Mouse (Mus musculus): Measurements from ENCODE around the gene Aebp2. TPM values are rescaled to one million over a fixed set of nuclear protein-coding genes. Genes with fewer than 3 reads are reported as not detected.

Gene Aebp2
- polyA plus RNA-seq, 1 experiment: 27.1 TPM

DNA sequence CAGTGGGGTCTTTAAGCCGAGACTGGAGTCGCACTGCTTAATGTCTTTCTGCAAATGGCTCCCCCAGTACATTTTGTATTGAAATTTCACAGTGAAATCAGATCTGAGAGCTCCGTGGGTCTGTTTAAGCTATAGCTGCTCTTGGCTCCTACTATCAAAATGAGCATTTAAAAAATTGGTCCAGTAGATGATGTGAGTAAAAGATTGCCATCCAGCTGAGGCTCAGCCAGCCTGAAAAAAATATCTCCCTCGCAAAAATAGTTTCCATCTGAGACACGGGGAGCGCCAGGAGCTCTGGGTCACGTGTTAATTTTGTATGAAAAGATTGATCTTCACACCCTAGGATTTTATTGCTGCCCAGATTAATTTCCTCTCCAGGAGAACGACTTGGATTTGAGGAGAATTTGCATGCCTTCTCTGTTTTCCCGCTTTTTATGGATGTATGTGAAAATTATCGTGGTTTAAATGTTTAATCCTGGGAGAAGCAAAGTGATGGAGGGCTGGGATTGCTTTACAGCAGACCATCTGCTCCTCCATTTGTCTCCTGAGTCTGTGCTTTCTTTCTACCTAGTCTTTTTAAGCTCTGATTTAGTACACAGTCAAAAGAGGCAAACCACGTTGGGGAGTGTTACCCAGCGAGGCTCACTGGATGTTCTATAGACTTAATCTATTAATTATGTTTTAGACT lies 73.9 kb downstream of the Aebp2 start:
- TF ChIP-seq CTCF (IDR thresholded peaks at IDR 0.05; ENCODE audit: control insufficient read depth, insufficient read depth, insufficient read length) (no peak), MYOG (IDR thresholded peaks at IDR 0.05; ENCODE audit: control insufficient read depth, extremely low read depth, insufficient read length) (no peak), USF1 (IDR thresholded peaks at IDR 0.05; ENCODE audit: low read depth) (no peak), MAX (IDR thresholded peaks at IDR 0.05) (no peak), CEBPB (IDR thresholded peaks at IDR 0.05; ENCODE audit: low read depth) (no peak), FOSL1 (IDR thresholded peaks at IDR 0.05; ENCODE audit: insufficient read depth, low read length, poor library complexity, severe bottlenecking) (no peak), MYOD1 (IDR thresholded peaks at IDR 0.05; ENCODE audit: control insufficient read depth, insufficient read length, low read depth) (no peak)
- Histone ChIP-seq H3K79me2 (ENCODE audit: control insufficient read depth, insufficient read depth) (no peaks in the 10 kb centered on the region), H3K27me3 (ENCODE audit: control insufficient read depth, insufficient read depth, insufficient read length) (no peaks in the 10 kb centered on the region), H3K36me3 (ENCODE audit: control insufficient read depth, insufficient read depth) (no peaks in the 10 kb centered on the region), H3K4me3 (ENCODE audit: insufficient read depth, poor library complexity, severe bottlenecking) (no peak overlapping the region), H3ac (ENCODE audit: control insufficient read depth, insufficient read length, low read depth) (no peak overlapping the region), H3K79me3 (ENCODE audit: low read depth) (no peaks in the 10 kb centered on the region)

- no peak for TF ChIP-seq FOSL1 (IDR thresholded peaks at IDR 0.05; ENCODE audit: insufficient read depth, low read length, poor library complexity, severe bottlenecking)
- no peak for TF ChIP-seq MAX (IDR thresholded peaks at IDR 0.05)
- TF ChIP-seq MYOD1 (IDR thresholded peaks at IDR 0.05; ENCODE audit: control insufficient read depth, insufficient read length, low read depth): no peak
- TF ChIP-seq CTCF (IDR thresholded peaks at IDR 0.05; ENCODE audit: control insufficient read depth, insufficient read depth, insufficient read length): no peak
- no peak for TF ChIP-seq MYOG (IDR thresholded peaks at IDR 0.05; ENCODE audit: control insufficient read depth, extremely low read depth, insufficient read length)
- TF ChIP-seq USF1 (IDR thresholded peaks at IDR 0.05; ENCODE audit: low read depth): no peak
- no peak for TF ChIP-seq CEBPB (IDR thresholded peaks at IDR 0.05; ENCODE audit: low read depth)
- H3K79me3 ChIP-seq (ENCODE audit: low read depth): no peaks in the 10 kb centered on the region
- no peaks in the 10 kb centered on the region for H3K79me2 ChIP-seq (ENCODE audit: control insufficient read depth, insufficient read depth)
- no peak overlapping the region for H3ac ChIP-seq (ENCODE audit: control insufficient read depth, insufficient read length, low read depth)
- no peaks in the 10 kb centered on the region for H3K36me3 ChIP-seq (ENCODE audit: control insufficient read depth, insufficient read depth)
- H3K4me3 ChIP-seq (ENCODE audit: insufficient read depth, poor library complexity, severe bottlenecking): no peak overlapping the region
- no peaks in the 10 kb centered on the region for H3K27me3 ChIP-seq (ENCODE audit: control insufficient read depth, insufficient read depth, insufficient read length)
These were observed 75.5 kb downstream of the Aebp2 start for GRCm38 (mm10) chr6:140697994-140698393.

- Histone ChIP-seq H3K79me2 (ENCODE audit: control insufficient read depth, insufficient read depth) (no peaks in the 10 kb centered on the region), H3K36me3 (ENCODE audit: control insufficient read depth, insufficient read depth) (no peaks in the 10 kb centered on the region), H3ac (ENCODE audit: control insufficient read depth, insufficient read length, low read depth) (no peak overlapping the region), H3K27me3 (ENCODE audit: control insufficient read depth, insufficient read depth, insufficient read length) (no peaks in the 10 kb centered on the region), H3K4me3 (ENCODE audit: insufficient read depth, poor library complexity, severe bottlenecking) (no peak overlapping the region), H3K79me3 (ENCODE audit: low read depth) (no peaks in the 10 kb centered on the region)
- TF ChIP-seq CEBPB (IDR thresholded peaks at IDR 0.05; ENCODE audit: low read depth) (no peak), USF1 (IDR thresholded peaks at IDR 0.05; ENCODE audit: low read depth) (no peak), MAX (IDR thresholded peaks at IDR 0.05) (no peak), MYOG (IDR thresholded peaks at IDR 0.05; ENCODE audit: control insufficient read depth, extremely low read depth, insufficient read length) (no peak), CTCF (IDR thresholded peaks at IDR 0.05; ENCODE audit: control insufficient read depth, insufficient read depth, insufficient read length) (no peak)
These were observed 76.1 kb downstream of the Aebp2 start for GRCm38 (mm10) chr6:140698596-140698995.

GRCm38 (mm10) chr6:140701259-140701658 lies 78.8 kb downstream of the Aebp2 start:
- H3K36me3 ChIP-seq (ENCODE audit: control insufficient read depth, insufficient read depth): no peaks in the 10 kb centered on the region
- no peak overlapping the region for H3ac ChIP-seq (ENCODE audit: control insufficient read depth, insufficient read length, low read depth)
- no peaks in the 10 kb centered on the region for H3K27me3 ChIP-seq (ENCODE audit: control insufficient read depth, insufficient read depth, insufficient read length)
- TF ChIP-seq MYOG (IDR thresholded peaks at IDR 0.05; ENCODE audit: control insufficient read depth, extremely low read depth, insufficient read length) (no peak), MYOD1 (IDR thresholded peaks at IDR 0.05; ENCODE audit: control insufficient read depth, insufficient read length, low read depth) (peak; percentile 44)
- H3K4me3 ChIP-seq (ENCODE audit: insufficient read depth, poor library complexity, severe bottlenecking): no peak overlapping the region
- H3K79me2 ChIP-seq (ENCODE audit: control insufficient read depth, insufficient read depth): no peaks in the 10 kb centered on the region
- no peaks in the 10 kb centered on the region for H3K79me3 ChIP-seq (ENCODE audit: low read depth)

DNA sequence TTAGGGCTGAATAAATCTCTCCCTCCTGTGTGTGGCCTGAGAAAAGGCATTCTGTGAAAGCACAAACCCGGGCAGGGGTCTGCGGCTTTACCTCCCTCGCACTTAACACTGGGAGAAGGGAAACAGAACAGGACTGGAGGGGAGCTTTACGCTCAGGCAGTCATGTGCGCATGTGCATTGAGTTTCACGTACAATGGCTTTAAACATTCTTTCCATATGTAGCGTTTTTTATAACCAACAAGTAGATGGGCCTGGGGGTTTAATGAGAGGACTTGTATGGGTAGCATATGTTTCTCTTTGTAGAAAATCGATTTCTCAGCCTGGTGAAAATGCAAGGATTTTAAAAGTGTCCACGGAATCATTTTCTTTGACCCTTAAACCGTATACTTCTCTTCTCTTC lies 82.7 kb downstream of the Aebp2 start:
- no peaks in the 10 kb centered on the region for H3K79me2 ChIP-seq (ENCODE audit: control insufficient read depth, insufficient read depth)
- H3K79me3 ChIP-seq (ENCODE audit: low read depth): no peaks in the 10 kb centered on the region
- H3K36me3 ChIP-seq (ENCODE audit: control insufficient read depth, insufficient read depth): no peaks in the 10 kb centered on the region
- no peak for TF ChIP-seq USF1 (IDR thresholded peaks at IDR 0.05; ENCODE audit: low read depth)
- no peak for TF ChIP-seq CEBPB (IDR thresholded peaks at IDR 0.05; ENCODE audit: low read depth)
- no peak for TF ChIP-seq MAX (IDR thresholded peaks at IDR 0.05)
- TF ChIP-seq MYOG (IDR thresholded peaks at IDR 0.05; ENCODE audit: control insufficient read depth, extremely low read depth, insufficient read length): no peak
- TF ChIP-seq CTCF (IDR thresholded peaks at IDR 0.05; ENCODE audit: control insufficient read depth, insufficient read depth, insufficient read length): no peak
- no peak for TF ChIP-seq FOSL1 (IDR thresholded peaks at IDR 0.05; ENCODE audit: insufficient read depth, low read length, poor library complexity, severe bottlenecking)
- no peak overlapping the region for H3K4me3 ChIP-seq (ENCODE audit: insufficient read depth, poor library complexity, severe bottlenecking)
- no peak overlapping the region for H3ac ChIP-seq (ENCODE audit: control insufficient read depth, insufficient read length, low read depth)
- H3K27me3 ChIP-seq (ENCODE audit: control insufficient read depth, insufficient read depth, insufficient read length): no peaks in the 10 kb centered on the region

- H3ac ChIP-seq (ENCODE audit: control insufficient read depth, insufficient read length, low read depth): no peak overlapping the region
- H3K4me3 ChIP-seq (ENCODE audit: insufficient read depth, poor library complexity, severe bottlenecking): no peak overlapping the region
- no peaks in the 10 kb centered on the region for H3K27me3 ChIP-seq (ENCODE audit: control insufficient read depth, insufficient read depth, insufficient read length)
- H3K36me3 ChIP-seq (ENCODE audit: control insufficient read depth, insufficient read depth): no peaks in the 10 kb centered on the region
- H3K79me2 ChIP-seq (ENCODE audit: control insufficient read depth, insufficient read depth): no peaks in the 10 kb centered on the region
- no peak for TF ChIP-seq FOSL1 (IDR thresholded peaks at IDR 0.05; ENCODE audit: insufficient read depth, low read length, poor library complexity, severe bottlenecking)
- TF ChIP-seq MAX (IDR thresholded peaks at IDR 0.05): no peak
- no peak for TF ChIP-seq MYOD1 (IDR thresholded peaks at IDR 0.05; ENCODE audit: control insufficient read depth, insufficient read length, low read depth)
- TF ChIP-seq CEBPB (IDR thresholded peaks at IDR 0.05; ENCODE audit: low read depth): no peak
- TF ChIP-seq MYOG (IDR thresholded peaks at IDR 0.05; ENCODE audit: control insufficient read depth, extremely low read depth, insufficient read length): no peak
- TF ChIP-seq CTCF (IDR thresholded peaks at IDR 0.05; ENCODE audit: control insufficient read depth, insufficient read depth, insufficient read length): no peak
- no peak for TF ChIP-seq USF1 (IDR thresholded peaks at IDR 0.05; ENCODE audit: low read depth)
- H3K79me3 ChIP-seq (ENCODE audit: low read depth): no peaks in the 10 kb centered on the region
These were observed 83.6 kb downstream of the Aebp2 start for GRCm38 (mm10) chr6:140706056-140706455.
